Mouse (Mus musculus) heart, postnatal 4 days (tissue): ENCODE results near the gene Dlg1. TPM values are rescaled to one million over a fixed set of nuclear protein-coding genes. Genes with fewer than 3 reads are reported as not detected.

Experiments used
- DNase-seq: peaks from one replicate; pipeline ENCODE4 v3.0.0; 2021
- total RNA-seq, 2 experiments: library from RNA; stranded (reverse); gene quantifications; 2 replicates each; pipeline ENCODE4 v1.2.3; 2021

Gene Dlg1
- total RNA-seq, 2 experiments from 2014 or later, result 42.0 to 43.5 TPM

- DNase-seq, result peak; percentile 67
Measured at GRCm38 (mm10) chr16:31740271-31740670, 77.0 kb downstream of the Dlg1 start.

DNA sequence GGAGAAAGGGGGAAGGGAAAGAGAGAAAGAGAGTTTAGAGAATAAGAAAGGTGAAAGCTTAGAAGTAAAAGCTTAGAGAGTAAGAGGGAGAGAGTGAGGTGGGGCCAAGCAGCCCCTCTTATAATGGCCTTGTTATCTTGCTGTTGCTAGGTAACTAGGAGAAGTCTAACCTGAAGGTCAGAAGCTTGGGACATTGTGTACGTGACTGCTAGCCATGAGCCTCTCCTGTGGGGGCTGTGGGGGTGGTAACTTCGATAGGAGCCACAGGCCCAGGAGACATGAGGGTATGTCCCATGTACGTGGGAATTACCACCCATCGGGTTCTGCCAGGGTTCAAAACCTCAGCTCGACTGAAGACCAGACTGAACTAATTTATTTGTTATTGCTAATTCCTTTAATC is 77.5 kb downstream of the Dlg1 start:
- no peak for DNase-seq

GRCm38 (mm10) chr16:31750526-31750925 is 87.3 kb downstream of the Dlg1 start:
- no peak for DNase-seq

DNA sequence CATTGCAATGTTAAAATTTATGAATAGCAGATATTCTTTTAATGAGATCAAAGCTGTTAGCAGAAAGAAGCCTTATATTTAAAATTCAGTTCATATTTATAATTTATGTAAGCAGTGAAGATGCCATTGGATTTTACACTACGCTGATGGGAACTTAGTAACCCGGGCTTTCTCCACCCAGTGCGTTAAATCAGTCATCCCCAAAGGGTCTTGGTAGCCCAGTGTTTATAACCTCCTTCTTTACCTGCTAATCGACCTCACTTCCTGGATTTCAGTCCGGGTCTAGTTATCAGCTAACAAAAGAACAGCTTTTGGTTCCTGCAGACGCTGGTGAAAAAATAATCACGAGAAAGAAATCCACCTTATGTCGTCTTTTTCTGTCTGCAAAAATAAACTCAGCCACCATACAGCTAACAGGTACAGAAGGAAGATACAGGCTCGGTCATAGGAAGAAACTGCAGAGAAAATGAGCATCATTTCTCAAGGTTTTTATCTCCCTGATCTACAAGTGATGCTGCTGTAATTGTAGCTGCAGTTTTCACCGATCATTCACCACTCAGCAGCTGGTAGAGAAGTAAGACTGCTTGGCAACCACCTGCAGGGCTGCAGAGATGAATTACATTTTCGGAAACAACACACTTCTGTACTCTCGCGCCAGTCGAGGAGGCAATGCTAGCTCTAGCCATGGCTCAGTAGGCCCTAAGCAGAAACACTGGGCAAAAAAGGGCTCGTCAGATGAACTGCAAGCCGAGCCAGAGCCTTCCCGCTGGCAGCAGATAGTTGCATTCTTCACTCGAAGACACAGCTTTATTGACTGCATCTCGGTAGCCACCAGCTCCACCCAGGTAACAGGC is 91.2 kb downstream of the Dlg1 start:
- DNase-seq, result no peak

DNA sequence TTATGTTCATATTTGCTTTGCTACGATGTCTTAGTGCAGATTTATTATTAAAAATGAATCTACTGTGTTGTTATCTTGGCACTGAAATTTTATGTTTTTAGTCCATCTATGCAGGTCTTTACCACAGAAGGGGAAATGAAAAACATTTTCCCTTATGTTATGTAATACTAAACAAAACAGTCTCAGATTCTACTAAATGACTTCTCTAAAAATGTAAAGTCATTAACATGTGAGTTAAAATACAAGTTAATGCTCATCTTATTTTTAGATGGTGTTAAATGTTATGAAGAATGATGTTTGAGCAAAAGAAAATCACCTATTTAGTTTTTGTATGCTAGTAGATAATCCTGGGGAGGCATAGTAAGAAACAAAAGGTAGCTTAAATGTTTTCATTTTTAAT is 91.8 kb downstream of the Dlg1 start:
- no peak for DNase-seq

DNA sequence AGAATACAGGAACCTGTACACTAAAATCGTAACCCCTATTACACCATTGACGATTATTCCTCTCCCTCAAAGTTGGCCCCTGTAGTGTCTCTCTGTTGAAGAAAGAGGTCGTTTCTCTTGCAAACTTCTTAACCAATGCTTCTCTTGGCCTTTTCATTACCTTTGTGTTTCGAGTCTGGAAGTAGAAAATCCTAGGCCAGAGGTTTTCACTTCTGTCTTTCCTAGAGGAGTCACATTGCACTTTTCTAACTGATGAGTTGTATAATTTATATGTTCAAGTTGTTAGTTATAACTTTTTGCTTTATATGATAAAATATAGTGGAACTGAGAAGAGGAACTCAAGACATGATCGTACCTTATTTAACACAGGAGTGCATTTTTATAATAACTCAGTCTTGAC is 93.2 kb downstream of the Dlg1 start:
- DNase-seq, result no peak

- DNase-seq, result no peak
Measured at GRCm38 (mm10) chr16:31757606-31758005, 94.4 kb downstream of the Dlg1 start.

DNA sequence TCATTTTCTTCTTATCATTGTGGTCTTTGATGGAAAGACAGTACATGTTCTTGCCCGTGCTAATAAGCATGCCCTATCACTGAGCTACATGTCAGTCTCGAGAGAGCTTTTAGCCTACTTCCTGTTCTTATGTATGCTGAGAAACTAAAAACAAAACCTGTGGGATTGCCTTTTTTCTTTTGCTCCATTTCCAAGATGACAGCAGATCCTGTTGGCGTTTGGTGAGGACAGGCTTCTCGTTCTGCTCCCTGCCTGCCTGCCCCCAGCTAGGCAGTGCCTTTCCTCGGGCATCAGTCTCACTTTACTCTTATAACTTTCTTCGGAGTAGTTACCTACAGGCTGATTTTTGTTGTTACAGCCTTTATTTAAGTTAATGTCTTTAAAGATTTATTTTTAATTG is 96.2 kb downstream of the Dlg1 start:
- DNase-seq, result no peak

GRCm38 (mm10) chr16:31766298-31766697 is 103.1 kb downstream of the Dlg1 start:
- no peak for DNase-seq

- no peak for DNase-seq
Measured at GRCm38 (mm10) chr16:31766715-31767114, 103.5 kb downstream of the Dlg1 start.

DNA sequence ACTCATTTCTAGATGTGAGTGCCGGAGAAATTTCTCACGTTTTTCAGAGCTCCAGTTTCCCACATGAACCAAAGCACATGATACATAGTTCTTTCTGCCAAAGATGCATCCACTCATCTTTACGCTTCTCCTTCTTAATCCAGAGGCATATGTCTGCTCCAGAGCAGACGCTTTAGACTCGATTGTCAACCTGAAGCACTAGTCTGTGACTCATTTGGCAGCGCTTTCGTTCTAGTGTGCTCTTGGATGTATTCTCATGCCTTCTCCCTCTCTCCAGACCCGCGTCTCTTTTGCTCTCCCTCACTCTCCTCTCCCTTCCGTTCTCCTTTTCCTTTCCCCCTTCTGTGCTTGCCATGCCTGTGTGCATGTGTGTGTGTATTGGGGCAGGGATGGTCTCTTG is 112.7 kb downstream of the Dlg1 start:
- DNase-seq, result no peak

DNA sequence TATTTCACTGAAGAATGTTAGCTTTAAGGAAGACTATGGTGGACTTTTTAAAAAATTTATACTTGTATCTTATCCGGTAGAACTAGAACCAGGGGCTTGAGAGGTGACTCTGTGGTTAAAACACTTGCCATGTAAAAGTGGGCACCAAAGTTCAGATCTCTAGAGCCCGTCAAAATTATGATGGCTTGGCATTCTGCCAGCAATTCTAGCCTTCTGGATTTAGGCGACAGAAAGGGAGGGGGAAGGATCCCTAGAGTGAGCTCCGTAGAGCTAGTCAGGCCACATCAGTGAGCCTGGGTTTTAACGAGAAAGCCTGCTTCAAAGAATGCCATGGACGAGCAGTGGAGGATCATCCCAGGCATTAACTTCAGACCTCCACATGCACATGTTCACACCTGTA is 117.8 kb downstream of the Dlg1 start:
- peak; percentile 25 for DNase-seq

- DNase-seq, result no peak
Measured at GRCm38 (mm10) chr16:31790056-31790455, 126.8 kb downstream of the Dlg1 start.

- no peak for DNase-seq
Measured at GRCm38 (mm10) chr16:31803644-31804043, 140.4 kb downstream of the Dlg1 start.

- no peak for DNase-seq
Measured at GRCm38 (mm10) chr16:31826049-31826448, 162.8 kb downstream of the Dlg1 start.

- no peak for DNase-seq
Measured at GRCm38 (mm10) chr16:31830726-31831125, 167.5 kb downstream of the Dlg1 start.

DNA sequence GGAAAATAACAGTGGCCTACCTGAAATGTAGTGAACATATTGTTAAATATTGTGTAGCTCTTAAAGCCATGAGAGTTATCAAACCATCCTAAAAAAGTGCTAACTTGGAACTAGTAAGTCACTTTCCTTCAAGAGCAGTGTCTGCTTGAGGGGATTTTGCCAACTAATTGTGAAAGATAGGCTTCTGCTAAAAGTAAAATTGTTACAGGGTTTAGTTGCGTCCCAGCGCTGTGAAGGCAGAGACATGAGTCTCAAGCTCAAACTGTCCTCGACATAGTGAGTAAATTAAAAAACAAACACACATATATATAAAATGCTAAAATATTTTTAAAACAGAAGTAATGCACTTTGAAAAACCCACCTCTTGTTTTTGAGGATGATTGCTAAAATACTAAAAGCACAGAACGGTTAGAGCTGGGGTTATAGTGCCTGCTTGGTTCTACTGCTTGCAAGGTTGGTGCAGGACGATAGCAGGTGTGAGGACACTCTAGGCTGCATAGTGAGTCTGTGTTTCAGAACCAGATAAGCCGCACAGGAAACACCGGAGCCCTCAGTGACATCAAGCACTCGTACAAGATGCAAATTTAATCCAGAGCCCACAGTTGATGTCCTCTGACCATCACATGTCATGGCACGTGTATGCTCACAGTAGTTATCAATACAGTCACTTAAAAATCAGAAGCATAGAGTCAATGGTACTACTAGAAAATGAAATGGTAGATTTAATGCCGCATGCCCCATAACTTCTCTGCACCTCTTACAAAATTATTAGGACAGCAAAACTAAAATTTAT is 169.6 kb downstream of the Dlg1 start:
- no peak for DNase-seq

DNA sequence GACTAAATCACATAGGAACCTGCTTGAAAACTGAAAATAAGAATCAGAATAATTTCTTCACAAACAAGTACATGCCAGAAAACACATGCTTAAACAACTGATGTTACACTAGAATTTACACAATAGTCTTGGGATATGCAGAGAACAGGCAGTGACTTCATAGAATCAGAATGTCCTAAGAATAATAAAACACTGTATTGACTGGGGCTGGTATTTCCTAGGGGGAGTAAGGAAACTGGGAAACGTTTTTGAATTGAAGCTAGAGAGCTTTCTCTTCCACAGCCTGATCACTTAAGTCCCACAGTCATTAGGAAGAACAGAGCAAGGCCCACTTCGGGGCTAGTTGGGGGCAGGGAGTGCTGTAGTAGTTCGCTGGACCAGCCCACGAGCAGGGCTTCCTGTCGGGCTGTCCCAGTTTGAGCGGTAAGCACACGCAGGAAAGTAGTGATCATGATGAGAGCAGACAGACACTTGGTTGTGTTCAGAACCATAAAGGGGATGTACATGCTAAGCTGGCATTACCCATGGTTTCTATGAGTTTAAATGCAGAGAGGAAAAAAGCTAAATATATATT is 170.9 kb downstream of the Dlg1 start:
- DNase-seq, result peak; percentile 40

GRCm38 (mm10) chr16:31834662-31835318 is 171.5 kb downstream of the Dlg1 start:
- no peak for DNase-seq

DNA sequence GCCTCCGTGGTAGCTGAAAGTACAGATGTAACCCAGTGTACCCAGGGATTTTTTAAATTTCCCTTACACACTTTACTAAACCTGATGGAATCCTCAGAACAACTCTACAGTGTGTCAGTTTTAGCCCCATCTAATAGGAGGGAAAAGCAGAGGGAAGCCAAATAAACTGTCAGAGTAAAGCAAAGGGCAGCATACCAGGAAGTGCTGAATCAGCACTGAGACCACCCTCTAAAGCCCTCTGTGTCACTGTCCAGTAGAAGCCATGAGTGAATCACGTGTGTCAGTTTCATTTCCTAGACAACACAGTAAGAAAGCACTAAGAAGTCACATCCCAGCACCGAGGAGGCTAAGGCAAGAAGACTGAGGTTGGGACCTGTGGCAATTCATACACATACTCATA is 174.1 kb downstream of the Dlg1 start:
- DNase-seq, result no peak

DNA sequence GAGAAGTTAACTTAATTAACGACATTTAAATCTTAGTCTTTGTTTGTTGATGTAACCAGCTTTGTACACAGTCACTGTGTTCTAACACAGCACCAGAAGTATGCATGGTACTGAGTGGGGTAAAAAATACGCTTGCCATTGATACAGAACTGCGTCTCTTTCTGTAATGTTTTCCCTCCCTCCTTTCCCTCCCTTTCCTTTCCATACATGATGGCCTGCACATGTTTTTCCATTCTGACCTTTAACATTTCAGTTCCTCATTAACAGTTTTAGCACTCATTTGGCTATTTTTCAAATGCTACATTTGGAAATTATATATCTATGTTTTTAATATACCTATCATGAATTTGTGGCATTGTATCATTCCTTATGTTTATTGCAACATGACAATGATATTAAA is 181.0 kb downstream of the Dlg1 start:
- no peak for DNase-seq

DNA sequence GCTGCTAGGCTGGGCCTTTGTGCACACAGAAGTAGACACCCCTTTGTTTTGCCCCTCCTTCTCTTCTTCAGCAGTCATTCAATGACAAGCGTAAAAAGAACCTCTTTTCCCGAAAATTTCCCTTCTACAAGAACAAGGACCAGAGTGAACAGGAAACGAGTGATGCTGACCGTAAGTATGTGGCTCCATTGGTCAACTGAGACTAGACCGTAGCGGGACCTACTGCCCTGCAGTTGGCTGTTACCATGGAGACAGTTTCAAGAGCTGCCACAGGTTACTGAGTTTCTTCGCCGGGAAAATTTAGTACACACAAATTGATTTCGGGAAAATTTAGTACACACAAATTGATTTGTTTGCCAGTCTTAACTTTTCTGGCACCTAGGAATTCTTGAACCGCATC is 183.5 kb downstream of the Dlg1 start:
- no peak for DNase-seq

DNA sequence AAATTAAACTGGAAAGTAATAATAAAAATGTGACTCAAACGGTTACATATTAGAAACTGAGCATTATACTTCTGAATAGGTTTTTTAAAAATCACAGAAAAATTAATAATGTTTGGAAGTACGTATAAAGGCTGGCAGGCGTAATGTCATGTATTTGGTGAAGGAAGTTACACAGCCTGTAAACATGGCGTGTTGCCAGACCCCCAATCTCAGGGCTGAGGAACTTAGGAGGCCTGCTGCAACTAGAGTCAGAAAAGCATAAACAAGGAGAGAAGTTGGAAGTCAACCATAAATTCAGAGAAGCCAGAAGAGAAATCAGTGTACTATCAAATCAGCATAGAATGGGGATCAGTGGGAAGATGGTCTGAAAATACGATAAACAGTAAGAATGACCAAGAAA is 200.7 kb downstream of the Dlg1 start:
- DNase-seq, result peak; percentile 34
